In genomic region chr1:161040426-161040770, GRCm38 (mm10) we compare ENCODE assay signal across 10 mouse cellular contexts. TPM values are rescaled to one million over a fixed set of nuclear protein-coding genes. Genes with fewer than 3 reads are reported as not detected.
A peak's percentile ranks its signal among the peaks of the same experiment; 100 is the strongest.
DNase-seq lines count a peak whose midpoint lies in the region; ATAC-seq and TF ChIP-seq lines count a peak whose summit lies in the region.
"Had no signal": no experiment of that assay in that cellular context is flagged by ENCODE, and none has a peak within 500 bp of the region (broad histone marks: within the 10 kb centered on the region; RNA-seq: fewer than 3 reads in every experiment).

No protein-coding gene starts in this region.

- peaks cover 34% of the 10 kb centered on the region for H3K36me3 ChIP-seq in heart, embryonic 16.5 days (ENCODE audit: control insufficient read depth, insufficient read depth)
- H3K36me3 ChIP-seq in forebrain, embryonic 14.5 days (ENCODE audit: control insufficient read depth, insufficient read depth, low read length) = peaks cover 72% of the 10 kb centered on the region
- H3K36me3 ChIP-seq in liver, embryonic 13.5 days = peaks cover 60% of the 10 kb centered on the region

- H3K27ac ChIP-seq in heart, embryonic 16.5 days (ENCODE audit: low read length) = peak overlapping the region; percentile 5; the same call in 1 of the 2 replicates
- H3K27ac ChIP-seq in forebrain, embryonic 14.5 days (ENCODE audit: low read depth, low read length) = no peak overlapping the region
- peak overlapping the region; percentile 87 for H3K27ac ChIP-seq in liver, embryonic 13.5 days
- no peak overlapping the region for H3K27ac ChIP-seq in left cerebral cortex, adult 2 months

- no peaks in the 10 kb centered on the region for H3K27me3 ChIP-seq in heart, embryonic 16.5 days (ENCODE audit: control insufficient read depth, insufficient read depth, low read length)
- H3K27me3 ChIP-seq in forebrain, embryonic 14.5 days (replicated peaks; ENCODE audit: control insufficient read depth, insufficient read depth, low read length) = no peaks in the 10 kb centered on the region
- no peaks in the 10 kb centered on the region for H3K27me3 ChIP-seq in liver, embryonic 13.5 days
- H3K27me3 ChIP-seq: Patski had no signal

- no peak overlapping the region for H3K4me2 ChIP-seq in heart, embryonic 16.5 days (ENCODE audit: low read depth, low read length)
- no peak overlapping the region for H3K4me2 ChIP-seq in forebrain, embryonic 14.5 days (ENCODE audit: low read length)
- no peak overlapping the region for H3K4me2 ChIP-seq in liver, embryonic 13.5 days

- no peaks in the 10 kb centered on the region for H3K9me3 ChIP-seq in heart, embryonic 16.5 days (replicated peaks; ENCODE audit: control insufficient read depth, low read length)
- H3K9me3 ChIP-seq in forebrain, embryonic 14.5 days (replicated peaks; ENCODE audit: control insufficient read depth, low read length) = no peaks in the 10 kb centered on the region
- H3K9me3 ChIP-seq in liver, embryonic 13.5 days (replicated peaks) = no peaks in the 10 kb centered on the region

- no peak for ATAC-seq in heart, embryonic 16.5 days (replicated peaks; ENCODE audit: extremely low read depth, insufficient read depth, low FRiP score)
- no peak for ATAC-seq in forebrain, embryonic 14.5 days
- ATAC-seq in liver, embryonic 13.5 days (ENCODE audit: low read depth) = no peak
- ATAC-seq: Patski had no signal

- TF ChIP-seq CTCF in left cerebral cortex, adult 2 months (IDR thresholded peaks at IDR 0.05) = no peak

- intact Hi-C loops in left cerebral cortex, adult 2 months (cut with DNase I) = no loop called here

- H3K9ac ChIP-seq in heart, embryonic 16.5 days (ENCODE audit: low read length) = no peak overlapping the region
- H3K9ac ChIP-seq in forebrain, embryonic 14.5 days (ENCODE audit: low read length) = no peak overlapping the region
- peak overlapping the region; percentile 13; the same call in 1 of the 2 replicates for H3K9ac ChIP-seq in liver, embryonic 13.5 days

- no peak overlapping the region for H3K4me3 ChIP-seq in heart, embryonic 16.5 days (ENCODE audit: low read length)
- no peak overlapping the region for H3K4me3 ChIP-seq in forebrain, embryonic 14.5 days (ENCODE audit: low read depth, low read length)
- no peak overlapping the region for H3K4me3 ChIP-seq in liver, embryonic 13.5 days (replicated peaks)
- no peak overlapping the region for H3K4me3 ChIP-seq in left cerebral cortex, adult 2 months

- WGBS in heart, embryonic 16.5 days = 33% methylated on average over 1 of the region's 1 CpGs
- WGBS in forebrain, embryonic 14.5 days = 47% methylated on average over 1 of the region's 1 CpGs
- WGBS in liver, embryonic 13.5 days (ENCODE audit: insufficient replicate concordance) = 64% methylated on average over 1 of the region's 1 CpGs

- H3K4me1 ChIP-seq in heart, embryonic 16.5 days (ENCODE audit: control insufficient read depth, insufficient read depth, low read length) = peaks cover 16% of the 10 kb centered on the region
- H3K4me1 ChIP-seq in forebrain, embryonic 14.5 days (ENCODE audit: control insufficient read depth, insufficient read depth, low read length) = peaks cover 11% of the 10 kb centered on the region
- peaks cover 17% of the 10 kb centered on the region for H3K4me1 ChIP-seq in liver, embryonic 13.5 days (replicated peaks)

- no peak for DNase-seq in heart, adult 9 months (ENCODE audit: low spot score in 2 of 2)
- peak; percentile 71 for DNase-seq in ES-CJ7 (ENCODE audit: low read depth, low spot score)
- DNase-seq in forebrain, embryonic 14.5 days (ENCODE audit: low spot score) = peak; percentile 1
- DNase-seq in liver, embryonic 13.5 days = no peak
- DNase-seq in right cerebral cortex, postnatal 4 days = no peak
- no peak for DNase-seq in gastrocnemius, postnatal 4 days (ENCODE audit: low spot score in 2 of 2)
- no peak for DNase-seq in left cerebral cortex, adult 2 months (ENCODE audit: extremely low spot score in 1 of 2, low spot score in 2 of 2)
- DNase-seq: cerebellum, adult 8-10 months had no signal

RNA-seq across cellular contexts. Expression of gene Zbtb37, which starts 5.7 kb away (rescaled TPM):
- polyA plus RNA-seq in heart, embryonic 16.5 days (2015; fragmentation: Nextera tagmentation; extraction: Ambion mirVana) = 6.5 and 7.9 TPM in 2 replicates
- 10.5 and 17.8 TPM in 2 replicates for polyA plus RNA-seq in forebrain, embryonic 14.5 days (2014; fragmentation: Nextera tagmentation; extraction: Ambion mirVana)
- 2.5 and 3.2 TPM in 2 replicates for polyA plus RNA-seq in liver, embryonic 13.5 days (2015; fragmentation: Nextera tagmentation; extraction: Ambion mirVana)
- 10 to 100 TPM; 14.2 to 15.6 TPM for total RNA-seq in gastrocnemius, postnatal 4 days (2021)
- total RNA-seq in left cerebral cortex, adult 2 months (2021) = 10 to 100 TPM; 18.2 to 20.0 TPM

RNA-seq across cellular contexts. Expression of gene Dars2, which starts 30.1 kb away (rescaled TPM):
- polyA plus RNA-seq in heart, embryonic 16.5 days (2015; fragmentation: Nextera tagmentation; extraction: Ambion mirVana) = 29.3 and 30.9 TPM in 2 replicates
- polyA plus RNA-seq in forebrain, embryonic 14.5 days (2014; fragmentation: Nextera tagmentation; extraction: Ambion mirVana) = 38.4 and 41.3 TPM in 2 replicates
- polyA plus RNA-seq in liver, embryonic 13.5 days (2015; fragmentation: Nextera tagmentation; extraction: Ambion mirVana) = 40.7 and 49.0 TPM in 2 replicates
- total RNA-seq in gastrocnemius, postnatal 4 days (2021) = 10 to 100 TPM; 13.9 to 15.3 TPM
- total RNA-seq in left cerebral cortex, adult 2 months (2021) = 10 to 100 TPM; 20.0 to 20.9 TPM

RNA-seq across cellular contexts. Expression of gene Cenpl, which starts 30.1 kb away (rescaled TPM):
- polyA plus RNA-seq in heart, embryonic 16.5 days (2015; fragmentation: Nextera tagmentation; extraction: Ambion mirVana) = 21.0 and 22.9 TPM in 2 replicates
- polyA plus RNA-seq in forebrain, embryonic 14.5 days (2014; fragmentation: Nextera tagmentation; extraction: Ambion mirVana) = 22.7 and 27.5 TPM in 2 replicates
- polyA plus RNA-seq in liver, embryonic 13.5 days (2015; fragmentation: Nextera tagmentation; extraction: Ambion mirVana) = 35.3 and 39.8 TPM in 2 replicates
- 1 to 10 TPM; 4.9 to 5.2 TPM for total RNA-seq in gastrocnemius, postnatal 4 days (2021)
- 1 to 10 TPM; 1.4 TPM for total RNA-seq in left cerebral cortex, adult 2 months (2021)

Comparison
In these comparisons a context has a peak if more than half of its experiments do, and no peak if none do; other contexts are left out.
1. H3K27ac ChIP-seq: peak in heart, embryonic 16.5 days (single experiment) and liver, embryonic 13.5 days (single experiment); none in forebrain, embryonic 14.5 days (single experiment) and left cerebral cortex, adult 2 months (single experiment).
2. DNase-seq: peak in ES-CJ7 (single experiment) and forebrain, embryonic 14.5 days (single experiment); none in heart, adult 9 months (0 of 2), liver, embryonic 13.5 days (single experiment), right cerebral cortex, postnatal 4 days (single experiment), gastrocnemius, postnatal 4 days (0 of 2) and left cerebral cortex, adult 2 months (0 of 2).